Mouse (Mus musculus): ENCODE measurements at regions not wholly inside any gene's neighbourhood (a gene's known extent, or its start where the extent isn't known, plus 50 kb on each side); places are given as distances from the start of the nearest gene placed in this dataset.
"Not testable (repeated sequence)": the region's sequence is repeated elsewhere in the genome, so short reads cannot be mapped to it uniquely, and the experiment has no call there.

DNA sequence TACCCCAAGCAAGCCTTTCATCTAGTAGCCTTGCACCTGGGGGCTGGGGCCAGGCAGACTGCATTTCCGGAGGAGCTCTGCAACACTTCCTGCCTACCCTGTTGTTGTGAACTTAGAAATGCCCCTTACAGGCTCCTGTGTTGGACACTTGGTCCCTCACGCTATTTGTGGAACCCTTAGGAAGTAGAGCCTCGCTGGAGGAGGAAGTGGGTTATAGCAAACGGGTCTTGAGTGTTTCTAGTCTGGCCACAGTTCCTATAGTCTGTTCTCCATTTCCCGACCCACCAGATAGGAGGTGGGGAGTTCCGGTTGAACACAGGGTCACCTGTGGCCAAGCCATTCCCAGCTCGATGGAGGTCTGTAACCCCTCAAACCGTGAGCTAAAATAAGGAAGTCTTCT, 272.7 kb downstream of the Diras2 start:
- DNase-seq (ENCODE audit: low read depth, low spot score), result no peak

DNA sequence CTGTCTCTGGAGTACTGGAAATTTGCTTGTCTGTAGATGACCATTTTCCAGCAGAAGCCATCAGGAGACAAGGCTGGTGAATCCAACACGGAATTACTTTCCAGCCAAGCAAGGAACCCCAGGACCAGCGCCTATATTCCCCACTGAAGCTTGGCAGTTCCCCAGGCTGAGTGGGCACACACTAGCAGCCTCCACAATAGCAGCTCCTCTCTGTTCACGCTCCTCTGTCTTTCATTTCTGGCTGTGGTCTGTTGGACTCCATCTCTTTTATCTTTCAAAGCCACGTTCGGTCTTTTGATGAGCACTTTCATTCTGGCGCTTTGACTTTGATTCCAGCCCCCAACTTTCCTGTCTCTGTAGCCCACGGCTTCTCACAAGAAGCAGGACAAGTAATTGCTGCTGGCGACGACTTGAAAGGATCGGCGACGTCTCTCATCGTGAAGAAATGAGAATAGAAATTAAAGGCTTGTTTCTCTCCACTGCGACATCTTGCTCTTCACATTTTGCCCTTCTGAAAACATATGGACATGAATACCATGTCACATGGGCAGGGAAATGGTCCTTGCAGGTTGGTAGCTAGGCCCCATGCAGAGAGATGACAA, 268.0 kb downstream of the Diras2 start:
- DNase-seq (ENCODE audit: low read depth, low spot score), result no peak

DNA sequence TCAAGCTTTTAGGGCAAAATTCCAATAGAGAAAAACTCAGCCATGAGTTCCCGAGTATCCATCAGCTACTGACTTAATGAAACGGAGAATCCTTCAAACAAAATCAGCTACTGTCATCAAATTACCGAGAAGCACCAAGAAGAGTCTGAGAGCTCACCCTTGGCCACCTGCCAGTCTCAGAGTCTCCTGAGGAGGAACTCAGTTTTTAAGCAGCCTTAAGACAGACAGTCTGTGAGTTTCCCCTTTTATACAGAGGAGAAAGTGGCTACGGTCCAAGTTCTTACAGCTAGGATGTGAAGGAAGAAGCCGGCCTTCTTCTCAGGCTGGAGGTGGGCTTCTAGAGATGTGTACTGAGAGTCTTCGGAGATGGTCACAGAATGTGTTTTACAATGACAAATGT, 262.8 kb downstream of the Diras2 start:
- no peak for DNase-seq (ENCODE audit: low read depth, low spot score)

DNA sequence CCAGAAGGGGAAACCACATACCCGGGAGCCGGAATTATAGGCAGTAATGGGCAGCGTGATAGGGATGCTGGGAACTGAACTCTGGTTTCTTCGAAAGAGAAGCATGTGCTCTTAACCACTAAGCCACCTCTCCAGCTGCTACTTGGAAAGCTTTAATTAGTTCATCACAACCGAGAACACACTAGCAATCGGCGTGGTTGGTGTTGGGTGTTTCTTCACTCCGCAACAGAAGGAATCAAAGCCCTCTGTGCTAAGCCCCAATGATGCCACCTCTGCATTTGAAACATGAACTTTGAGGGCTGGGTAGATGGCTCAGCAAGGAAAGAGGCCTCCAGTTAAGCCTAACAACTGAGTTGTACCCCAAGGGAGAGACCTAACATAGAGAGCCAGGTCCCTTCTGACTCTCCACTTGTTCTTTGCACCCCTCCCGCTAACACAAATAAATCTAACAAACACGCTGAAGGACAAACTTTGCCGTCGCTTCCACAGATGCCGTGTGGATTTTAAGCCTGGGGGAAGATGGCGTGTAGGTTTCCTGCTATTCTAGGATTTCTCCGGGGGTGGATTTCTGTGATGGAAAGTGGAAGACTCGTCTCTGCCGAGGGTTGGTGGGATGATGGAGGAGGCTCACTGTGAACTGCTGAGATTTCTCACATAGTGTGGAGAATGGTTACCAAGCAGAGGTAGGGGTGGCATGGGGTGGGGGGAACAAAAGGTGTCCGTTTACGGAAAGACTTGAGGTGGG, 257.4 kb downstream of the Diras2 start:
- DNase-seq (ENCODE audit: low read depth, low spot score), result no peak

DNA sequence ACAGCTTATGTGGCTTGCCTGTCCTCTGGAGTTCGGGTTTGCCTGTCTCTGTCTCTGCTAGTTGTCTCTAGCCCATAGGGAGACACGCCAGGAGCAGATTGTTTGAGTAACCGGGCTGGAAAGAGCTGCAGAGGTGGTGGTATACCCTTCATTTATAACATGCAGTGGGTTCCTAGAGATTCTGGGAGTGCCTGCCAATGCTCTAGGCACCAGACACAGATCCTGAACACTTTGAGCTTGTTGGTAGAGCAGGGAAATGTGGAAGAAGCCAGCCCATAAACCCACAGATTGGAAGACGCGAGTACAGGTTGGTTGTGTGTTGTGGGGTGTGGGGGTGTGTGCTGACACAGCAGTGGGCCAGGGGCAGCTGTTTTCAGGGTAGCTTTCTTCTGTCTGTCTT, 255.9 kb downstream of the Diras2 start:
- no peak for DNase-seq (ENCODE audit: low read depth, low spot score)

DNA sequence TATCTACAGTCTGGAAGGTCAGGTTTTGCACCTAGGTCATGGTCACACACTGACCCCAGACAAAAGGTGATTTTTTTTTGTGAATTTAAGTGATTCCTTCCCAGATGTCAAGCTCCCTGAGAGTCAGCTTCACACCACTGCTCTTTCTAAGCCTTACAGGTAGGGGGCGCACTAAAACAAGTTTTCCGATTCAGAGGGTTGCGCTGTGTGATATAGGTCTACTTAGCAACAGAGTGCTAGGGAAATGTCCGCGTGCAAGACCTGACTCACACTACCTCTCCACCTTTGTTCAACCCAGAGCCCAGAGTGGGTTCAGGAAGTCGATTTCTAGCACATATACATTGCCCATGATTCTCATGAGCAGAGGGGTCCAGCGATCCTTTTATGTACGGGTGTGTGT, 255.4 kb downstream of the Diras2 start:
- DNase-seq (ENCODE audit: low read depth, low spot score), result no peak

DNA sequence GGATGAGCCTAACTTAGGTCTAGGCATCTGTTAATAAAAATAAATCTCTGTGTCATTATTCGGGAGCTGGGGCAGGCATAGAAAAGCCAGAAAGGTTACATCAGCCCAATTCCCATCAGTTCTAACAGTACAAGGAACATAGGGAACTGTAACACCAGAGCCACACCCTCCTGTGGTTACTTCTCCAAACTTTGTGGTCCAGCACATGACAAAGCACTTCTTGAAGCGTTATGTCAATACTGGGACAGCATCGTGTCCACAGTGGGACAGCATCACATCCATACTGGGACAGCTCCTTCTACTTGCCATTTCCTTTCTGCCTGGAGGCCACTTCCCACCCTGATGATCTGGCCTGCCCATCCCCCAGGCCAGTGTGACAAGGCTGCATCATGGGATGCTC, 253.9 kb downstream of the Diras2 start:
- DNase-seq (ENCODE audit: low read depth, low spot score), result no peak

DNA sequence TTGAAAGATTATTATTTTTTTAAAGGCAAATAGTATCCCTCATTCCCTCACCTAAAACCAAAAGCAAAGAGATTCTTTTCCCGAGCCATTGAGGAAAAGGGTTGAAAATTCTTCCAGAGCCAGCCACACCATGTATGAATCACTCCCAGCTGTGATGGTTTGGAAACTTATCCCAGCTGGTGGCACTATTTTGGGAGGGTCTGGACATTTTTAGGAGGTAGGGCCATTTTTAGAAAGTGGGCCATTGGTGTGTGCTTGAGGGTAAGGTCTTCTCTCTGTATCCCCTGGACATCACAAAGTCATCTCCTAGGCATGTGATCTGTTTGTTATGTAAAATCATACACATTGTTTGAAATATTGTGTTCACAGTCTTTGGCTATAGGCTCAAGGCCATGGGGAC, 252.2 kb downstream of the Diras2 start:
- DNase-seq (ENCODE audit: low read depth, low spot score), result no peak

DNA sequence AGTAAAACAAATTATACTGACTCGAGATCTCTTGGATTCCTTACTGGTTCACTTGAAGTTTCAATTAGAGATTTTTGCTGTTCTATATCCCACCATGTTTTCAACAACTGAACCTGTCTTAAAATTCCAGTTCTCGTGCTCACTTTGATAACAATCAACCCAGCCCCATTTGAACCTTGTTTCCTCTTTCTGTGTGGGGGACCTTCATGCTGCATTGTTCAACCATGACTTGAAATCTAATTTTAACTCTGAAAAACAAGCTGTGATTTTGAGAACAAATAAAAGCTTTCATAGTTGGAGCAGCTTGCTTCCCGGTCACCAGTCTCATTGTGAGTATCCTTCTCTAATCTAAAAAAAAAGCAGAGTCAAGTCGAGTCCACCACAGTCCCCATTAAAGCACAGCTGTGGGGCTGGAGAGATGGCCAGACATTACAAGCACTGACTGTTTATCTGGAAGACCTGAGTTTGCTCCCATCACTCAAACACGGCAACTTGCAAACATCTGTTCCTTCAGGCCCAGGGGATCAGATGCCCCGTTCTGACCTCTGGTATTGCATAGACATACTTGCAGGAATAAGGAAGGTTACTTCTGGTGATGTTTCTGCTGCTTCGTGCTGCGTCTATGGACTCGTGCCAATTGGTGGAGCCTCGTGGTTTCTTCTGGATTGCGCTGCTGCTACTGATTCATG, 251.7 kb downstream of the Diras2 start:
- no peak for DNase-seq (ENCODE audit: low read depth, low spot score)

DNA sequence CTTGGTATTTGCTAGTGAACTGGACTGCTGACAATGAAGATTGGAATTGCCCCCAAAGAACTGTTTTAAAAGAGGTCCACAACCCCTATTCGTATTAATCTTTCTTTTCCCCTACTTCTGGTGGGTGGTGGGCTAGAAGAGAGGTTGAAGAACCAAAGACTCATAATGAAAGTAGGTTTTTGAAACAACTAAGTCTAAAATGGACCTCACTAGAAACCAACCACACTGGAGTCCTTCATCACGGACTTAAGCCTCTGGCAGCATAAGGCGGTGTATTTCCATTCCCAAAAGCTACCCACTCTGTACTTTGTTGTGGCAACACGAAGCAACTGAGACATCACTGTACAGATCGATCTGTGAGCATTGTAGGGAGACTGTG, 251.1 kb downstream of the Diras2 start:
- no peak for DNase-seq (ENCODE audit: low read depth, low spot score)

DNA sequence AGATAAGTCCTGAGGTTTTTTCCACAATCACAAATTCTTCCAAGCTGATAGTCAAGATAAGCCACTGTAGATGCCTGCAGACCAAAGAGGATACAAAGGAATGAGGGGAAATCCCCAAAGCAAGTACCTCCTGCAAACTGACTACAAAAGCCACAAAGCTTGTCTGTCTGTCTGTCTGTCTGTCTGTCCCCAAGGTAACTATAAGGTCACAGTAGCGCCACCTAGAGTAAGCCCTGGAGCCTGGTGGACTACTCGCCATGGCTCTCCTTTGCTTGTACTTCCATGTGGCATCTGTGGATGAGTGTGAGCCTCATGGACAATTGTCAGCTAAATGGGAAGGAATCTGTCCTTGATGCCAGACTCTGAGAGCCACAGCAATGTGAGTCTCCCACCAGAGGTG, 249.8 kb downstream of the Diras2 start:
- DNase-seq (ENCODE audit: low read depth, low spot score), result no peak

DNA sequence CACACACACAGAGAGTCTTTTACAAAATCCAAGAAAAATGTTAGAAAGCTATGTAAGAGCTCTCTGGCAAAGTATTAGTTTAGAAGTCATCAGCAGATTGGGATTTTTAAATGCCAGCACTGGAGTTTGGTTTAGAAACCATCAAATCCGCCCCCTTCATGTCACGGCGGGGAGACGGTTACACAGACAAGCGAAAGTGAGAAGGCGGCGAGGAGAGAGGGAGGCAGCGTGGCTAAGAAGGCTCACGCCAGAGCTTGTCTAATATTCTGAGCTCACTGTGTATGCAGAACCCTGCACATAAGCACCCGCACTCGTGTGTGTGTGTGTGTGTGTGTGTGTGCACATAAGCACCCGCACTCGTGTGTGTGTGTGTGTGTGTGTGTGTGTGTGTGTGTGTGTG, 248.6 kb downstream of the Diras2 start:
- no peak for DNase-seq (ENCODE audit: low read depth, low spot score)

DNA sequence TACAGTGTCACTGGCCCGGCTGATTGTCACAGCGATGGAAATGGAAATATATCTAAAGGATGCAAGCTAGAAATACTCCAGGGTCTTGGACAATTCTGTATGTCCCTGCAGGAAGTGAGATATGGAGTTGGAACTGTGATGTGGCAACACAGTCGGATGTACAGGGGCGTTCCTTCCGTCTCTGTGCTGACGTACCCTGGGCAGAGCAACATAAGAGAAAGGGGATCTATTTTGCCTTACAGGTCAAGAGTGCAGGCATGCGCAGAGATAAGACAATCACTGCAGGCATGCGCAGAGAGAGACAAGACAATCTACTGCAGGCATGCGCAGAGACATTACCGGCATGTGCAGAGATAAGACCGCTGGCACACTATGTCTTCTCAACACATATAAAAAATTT, 247.6 kb downstream of the Diras2 start:
- no peak for DNase-seq (ENCODE audit: low read depth, low spot score)

DNA sequence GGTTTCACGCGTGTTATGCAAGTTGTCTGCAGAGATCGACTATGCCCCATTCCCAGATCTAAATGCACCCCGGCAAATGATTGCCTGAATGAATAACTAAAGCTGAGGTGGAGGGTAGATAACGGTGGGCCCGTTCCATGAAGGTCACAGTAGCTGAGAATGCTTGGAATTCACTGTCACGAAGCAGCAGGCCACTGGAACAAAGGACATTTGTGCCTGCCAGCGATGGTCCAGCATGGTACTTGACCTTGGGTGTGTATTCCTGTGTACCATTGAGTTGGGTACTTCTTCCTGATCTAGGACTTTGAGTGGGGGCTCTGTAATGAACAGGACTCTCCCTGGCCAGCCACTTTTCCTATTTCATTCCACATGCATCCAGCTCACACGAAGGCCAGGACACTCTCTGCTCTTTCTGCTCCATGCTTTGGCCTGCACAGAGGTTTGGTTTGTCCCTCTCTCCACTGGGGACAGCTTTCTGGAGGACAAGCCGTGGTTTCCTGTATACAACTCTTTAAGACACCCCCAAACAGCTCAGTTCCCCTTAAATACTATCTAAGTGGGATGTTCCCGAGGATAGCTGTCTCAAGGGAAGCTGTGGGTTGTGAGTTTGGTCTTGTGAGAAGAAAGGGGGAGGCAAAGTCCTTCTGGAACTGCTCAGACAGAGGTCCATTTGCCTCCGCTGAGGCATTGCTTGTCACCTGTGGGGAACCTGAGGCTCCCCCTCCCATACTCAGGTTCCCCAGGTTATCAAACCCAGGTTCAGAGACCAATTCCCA, 246.9 kb downstream of the Diras2 start:
- no peak for DNase-seq (ENCODE audit: low read depth, low spot score)

DNA sequence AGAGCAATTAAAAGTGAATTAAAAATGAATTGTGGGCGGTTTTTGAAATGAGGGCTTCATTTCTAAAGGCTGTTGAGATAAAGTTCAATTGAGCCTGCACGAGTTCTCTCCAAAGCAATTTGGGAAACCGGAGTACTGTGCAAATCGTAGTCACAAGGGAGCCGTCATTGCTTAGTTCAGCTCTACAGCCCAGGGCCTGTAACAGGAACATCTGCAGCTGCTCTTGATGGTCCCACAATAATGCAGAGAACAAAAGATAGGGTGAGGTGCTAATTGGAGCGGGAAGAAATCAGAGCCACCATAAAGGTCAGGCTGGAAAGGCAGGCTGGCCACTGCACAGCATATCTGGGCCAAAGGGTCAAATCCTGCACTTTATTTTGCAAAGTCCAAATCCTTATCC, 242.7 kb downstream of the Diras2 start:
- no peak for DNase-seq (ENCODE audit: low read depth, low spot score)

DNA sequence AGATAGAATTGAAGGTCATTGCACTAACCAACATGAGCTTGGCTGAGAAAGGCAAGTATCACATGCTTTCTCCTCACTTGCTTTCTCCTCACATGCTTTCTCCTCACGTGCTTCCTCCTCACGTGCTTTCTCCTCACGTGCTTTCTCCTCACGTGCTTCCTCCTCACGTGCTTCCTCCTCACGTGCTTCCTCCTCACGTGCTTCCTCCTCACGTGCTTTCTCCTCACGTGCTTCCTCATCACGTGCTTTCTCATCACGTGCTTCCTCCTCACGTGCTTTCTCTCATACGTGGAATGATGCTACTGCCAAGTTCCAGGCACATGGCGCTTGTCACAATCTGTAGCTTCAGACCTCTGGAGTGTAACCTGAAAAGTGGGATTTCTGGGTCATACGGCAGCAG, 235.2 kb downstream of the Diras2 start:
- no peak for DNase-seq (ENCODE audit: low read depth, low spot score)

DNA sequence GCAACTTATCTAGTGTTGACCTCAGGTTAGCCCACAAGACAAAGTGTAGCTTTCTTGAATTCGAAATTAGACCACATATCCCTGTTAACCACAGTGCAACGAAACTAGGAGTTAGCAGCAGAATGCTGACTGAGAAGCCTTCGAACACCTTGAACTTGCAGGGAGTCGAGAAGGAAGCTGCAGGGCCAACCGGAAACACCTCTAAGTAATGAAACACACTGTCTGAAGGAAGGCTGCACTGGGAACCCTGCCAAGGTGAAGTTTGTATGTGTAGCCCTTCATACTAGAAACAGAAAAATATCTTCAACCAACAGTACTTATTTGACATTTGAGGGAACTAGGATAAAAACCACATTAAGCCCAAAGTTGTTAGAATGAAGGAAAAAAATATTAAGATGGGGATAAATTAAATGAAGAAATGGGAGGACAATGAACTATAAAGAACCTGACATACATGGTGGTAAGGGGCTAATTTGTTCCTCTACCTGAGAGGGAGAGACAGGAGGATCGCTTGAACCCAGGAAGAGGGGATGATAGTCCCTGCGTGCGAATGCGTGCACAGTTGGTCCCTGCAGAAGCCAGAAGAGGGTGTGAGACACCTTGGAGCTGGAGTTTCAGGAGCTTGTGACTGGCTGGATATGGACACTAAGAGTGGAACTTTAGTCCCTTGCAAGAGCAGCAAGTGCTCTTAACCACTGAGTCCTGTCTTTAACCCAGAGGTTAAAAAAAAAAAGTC, 234.4 kb downstream of the Diras2 start:
- no peak for DNase-seq (ENCODE audit: low read depth, low spot score)

DNA sequence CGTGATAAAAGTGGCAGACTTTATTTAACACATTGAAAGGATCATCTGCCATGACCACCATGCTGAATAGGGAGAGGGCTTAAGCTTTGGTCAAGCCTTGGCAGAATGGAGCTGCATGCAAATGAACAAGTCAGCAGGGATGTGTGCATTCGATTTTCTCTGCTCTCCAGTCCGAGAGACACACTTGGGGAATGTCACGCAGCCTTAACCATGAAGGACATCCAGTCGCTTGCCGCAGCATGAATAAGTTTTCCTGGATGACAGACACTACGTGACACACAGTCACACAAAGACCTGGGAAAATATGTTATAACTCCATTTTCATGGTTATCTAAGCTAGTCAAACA, 233.8 kb downstream of the Diras2 start:
- DNase-seq (ENCODE audit: low read depth, low spot score), result no peak

DNA sequence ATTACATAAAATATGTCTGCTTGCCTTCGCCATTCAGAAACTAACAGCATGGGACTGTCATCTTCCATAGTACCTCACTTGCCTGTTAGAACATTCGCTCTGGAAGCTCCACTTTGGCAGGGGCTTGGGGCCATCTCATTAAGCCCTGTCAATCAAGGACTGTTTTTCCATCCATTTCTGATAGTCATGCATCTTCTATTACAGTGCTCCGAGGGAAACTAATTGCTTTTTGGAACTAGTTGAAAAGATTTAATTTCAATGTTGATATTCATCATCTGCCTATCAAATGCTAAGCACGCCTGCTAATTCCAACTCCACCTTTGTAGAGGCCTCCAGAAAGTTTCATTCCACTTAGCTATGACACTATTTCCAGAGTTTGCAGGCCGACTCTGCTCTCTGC, 232.7 kb downstream of the Diras2 start:
- no peak for DNase-seq (ENCODE audit: low read depth, low spot score)

DNA sequence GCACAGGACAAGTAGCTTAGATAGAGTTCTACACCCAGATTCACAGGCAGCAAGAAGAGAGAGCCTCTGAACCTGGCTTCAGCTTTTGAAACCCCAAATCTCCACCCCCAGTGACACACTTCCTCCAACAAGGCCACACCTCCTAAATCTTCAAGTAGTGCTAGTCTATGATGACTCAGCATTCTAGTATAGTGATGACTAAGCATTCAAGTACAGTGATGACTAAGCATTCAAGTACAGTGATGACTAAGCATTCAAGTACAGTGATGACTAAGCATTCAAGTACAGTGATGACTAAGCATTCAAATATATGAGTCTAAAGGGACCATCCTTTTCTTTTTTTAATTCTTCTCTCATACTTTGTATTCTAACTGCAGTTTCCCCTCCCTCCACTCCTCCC, 225.8 kb downstream of the Diras2 start:
- not testable (repeated sequence) for DNase-seq (ENCODE audit: low read depth, low spot score)

DNA sequence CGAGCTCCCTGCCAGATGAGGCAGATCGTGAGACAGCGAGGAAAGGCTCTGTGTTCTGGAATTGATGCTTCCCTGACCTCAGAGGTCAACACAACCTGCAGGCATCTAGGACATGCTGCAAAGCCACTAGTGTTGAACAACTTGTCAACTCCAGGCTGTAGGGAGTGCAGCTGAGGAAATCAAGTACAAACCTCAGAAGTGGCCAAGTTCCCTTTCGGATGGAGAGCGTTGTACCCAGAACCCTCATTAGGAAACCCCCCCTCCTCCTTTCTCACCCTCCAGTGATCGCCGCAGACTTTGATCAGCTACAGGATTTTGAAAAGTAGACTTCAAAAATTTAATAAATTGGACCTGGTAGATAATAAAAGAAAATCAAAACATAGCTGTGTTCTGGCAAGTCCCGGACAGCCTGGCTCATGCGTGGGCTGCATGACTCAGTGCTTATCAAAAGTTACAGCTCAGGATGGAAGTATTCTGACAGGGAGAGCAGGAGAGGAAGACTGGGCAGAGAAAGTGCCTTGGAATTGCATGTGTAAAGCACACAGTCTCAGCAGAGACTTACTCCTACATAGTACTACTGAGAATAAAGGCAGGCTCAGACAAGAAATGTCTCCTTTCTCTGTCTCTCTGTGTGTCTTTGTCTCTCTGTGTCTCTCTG, 224.2 kb downstream of the Diras2 start:
- DNase-seq (ENCODE audit: low read depth, low spot score), result no peak

Data from embryo, embryonic 11.5 days (tissue).